ENCODE assay signal across 16 mouse cellular contexts in genomic region chr3:151124131-151124530, GRCm38 (mm10).
"Had no signal": no experiment of that assay in that cellular context is flagged by ENCODE, and none has a peak within 500 bp of the region (broad histone marks: within the 10 kb centered on the region; RNA-seq: fewer than 3 reads in every experiment).

No protein-coding gene starts in this region.

- DNase-seq: kidney, adult 9 months; kidney, postnatal 10 days; kidney, postnatal 4 days; liver; liver, embryonic 13.5 days; liver, postnatal 0 days; lung, postnatal 14 days; thymus, adult 18-20 months; thymus, postnatal 14 days had no signal

- H3K4me2 ChIP-seq: liver, embryonic 13.5 days; lung, embryonic 15.5 days; midbrain, embryonic 12.5 days; neural tube, embryonic 15.5 days had no signal

- H3K9ac ChIP-seq: liver, embryonic 13.5 days; liver, postnatal 0 days; lung, embryonic 15.5 days; midbrain, embryonic 12.5 days; neural tube, embryonic 15.5 days had no signal

- H3K36me3 ChIP-seq: liver, embryonic 13.5 days; lung, embryonic 15.5 days; midbrain, embryonic 12.5 days; neural tube, embryonic 15.5 days had no signal

- H3K27me3 ChIP-seq: liver, embryonic 13.5 days; lung, embryonic 15.5 days; midbrain, embryonic 12.5 days; neural tube, embryonic 15.5 days had no signal

- H3K4me1 ChIP-seq: liver, embryonic 13.5 days; lung, embryonic 15.5 days; midbrain, embryonic 12.5 days; neural tube, embryonic 15.5 days had no signal

- H3K9me3 ChIP-seq: liver, embryonic 13.5 days; lung, embryonic 15.5 days; midbrain, embryonic 12.5 days; neural tube, embryonic 15.5 days had no signal

- H3K4me3 ChIP-seq: layer of hippocampus, adult 2 months; liver, embryonic 13.5 days; lung, embryonic 15.5 days; midbrain, embryonic 12.5 days; myocyte; neural tube, embryonic 15.5 days had no signal

- ATAC-seq: liver, postnatal 0 days had no signal

- H3K27ac ChIP-seq: layer of hippocampus, adult 2 months; liver, embryonic 13.5 days; lung, embryonic 15.5 days; macrophage; midbrain, embryonic 12.5 days; neural tube, embryonic 15.5 days; stomach, postnatal 0 days had no signal
